Mouse (Mus musculus) G1E (cell line): ENCODE data around the gene Cdhr3.

Experiments
- CTCF ChIP-seq: IDR thresholded peaks from 2 replicates; pipeline ENCODE4 v1.5.1; 2012; ENCODE audit warnings: low read depth, low read length, inconsistent platforms, mixed read lengths
- GATA1 ChIP-seq: IDR thresholded peaks from 2 replicates; pipeline ENCODE4 v1.6.1; 2012; ENCODE audit warnings: borderline replicate concordance, low read length, inconsistent platforms, mixed read lengths
- TAL1 ChIP-seq: conservative IDR thresholded peaks from 2 replicates; pipeline ENCODE4 v1.6.1; 2012; ENCODE audit warnings: low read depth, low read length, inconsistent platforms, mixed read lengths

DNA sequence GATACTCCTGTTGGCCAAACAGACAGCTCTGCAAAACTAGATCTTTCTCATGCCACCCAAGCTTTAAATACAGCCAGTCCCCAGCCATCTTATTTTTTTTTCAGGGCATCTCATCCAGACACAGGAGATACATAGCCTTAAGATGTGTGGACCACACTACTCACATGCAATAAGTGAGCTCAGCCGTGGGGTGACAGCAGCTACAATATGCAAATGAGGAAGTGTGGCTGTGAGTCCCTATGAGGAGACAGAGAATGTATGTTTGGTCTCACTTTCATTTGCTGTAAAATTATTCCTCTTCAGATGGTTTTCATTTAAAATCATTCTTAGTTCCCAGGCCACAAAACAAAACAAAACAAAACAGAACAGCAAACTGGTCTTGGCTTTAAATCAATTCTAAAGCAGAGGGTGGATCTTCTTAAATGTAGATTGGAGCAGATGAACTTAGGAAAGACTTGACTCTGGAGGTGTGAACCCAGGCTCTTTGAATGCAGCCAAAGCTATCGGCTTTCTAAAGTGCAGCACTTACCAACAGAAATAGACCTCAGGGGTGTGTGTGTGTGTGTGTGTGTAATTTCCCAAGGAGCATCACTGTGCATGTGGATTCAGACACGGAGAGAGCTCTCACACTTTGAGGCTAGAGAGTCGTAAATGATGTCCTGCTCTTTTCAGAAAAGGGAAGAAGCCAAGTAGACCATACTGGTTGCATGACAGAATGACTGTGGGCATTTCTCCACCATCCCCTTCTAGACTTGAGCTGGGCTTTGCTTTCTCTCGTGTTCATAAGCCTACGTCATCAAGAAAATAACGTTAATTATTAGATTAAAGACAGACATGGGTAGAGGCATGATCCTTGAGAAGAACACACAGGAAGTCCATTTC is 75.6 kb downstream of the Cdhr3 start:
- TF ChIP-seq CTCF (no peak), GATA1 (no peak), TAL1 (no peak)
